Mouse (Mus musculus) myocyte (in vitro differentiated cells): Measurements from ENCODE around the gene Ubfd1. TPM values are rescaled to one million over a fixed set of nuclear protein-coding genes. Genes with fewer than 3 reads are reported as not detected.
A peak's percentile ranks its signal among the peaks of the same experiment; 100 is the strongest.

Source experiments
- H3K27me3 ChIP-seq: one replicate; pipeline ENCODE4 v1.6.1; 2011; ENCODE audit not compliant: control insufficient read depth, insufficient read depth, insufficient read length
- H3K36me3 ChIP-seq: one replicate; pipeline ENCODE4 v1.6.1; 2011; ENCODE audit not compliant: control insufficient read depth, insufficient read depth
- H3K4me2 ChIP-seq: one replicate; pipeline ENCODE4 v1.6.1; 2011; ENCODE audit warnings: low read depth, control low read depth
- H3K4me3 ChIP-seq: one replicate; pipeline ENCODE4 v1.5.1; 2011; ENCODE audit warnings: mild to moderate bottlenecking, control low read depth, moderate library complexity
- H3K79me2 ChIP-seq: one replicate; pipeline ENCODE4 v1.6.1; 2011; ENCODE audit not compliant: control insufficient read depth, insufficient read depth
- H3ac ChIP-seq: one replicate; pipeline ENCODE4 v1.6.1; 2011; ENCODE audit not compliant: control insufficient read depth, insufficient read length
- CEBPB ChIP-seq: IDR thresholded peaks from 2 replicates; pipeline ENCODE4 v1.6.1; 2011; ENCODE audit warnings: mild to moderate bottlenecking, moderate library complexity; ENCODE audit not compliant: poor library complexity, insufficient read depth, severe bottlenecking
- E2F4 ChIP-seq: IDR thresholded peaks from one replicate; pipeline ENCODE4 v1.6.1; 2011; ENCODE audit warnings: mild to moderate bottlenecking, control low read depth, moderate library complexity; ENCODE audit not compliant: insufficient read depth
- MAX ChIP-seq: IDR thresholded peaks from one replicate; pipeline ENCODE4 v1.6.1; 2011; ENCODE audit warnings: low read depth, mild to moderate bottlenecking, control low read depth
- MYOD1 ChIP-seq, 3 experiments: IDR thresholded peaks; one replicate each; pipeline ENCODE4 v1.6.1; 2011; ENCODE audit warnings: control low read depth in 2 of 3, low read depth in 2 of 3, mild to moderate bottlenecking in 2 of 3, moderate library complexity in 1 of 3; ENCODE audit not compliant: insufficient read length in 2 of 3, control insufficient read depth in 1 of 3
- MYOG ChIP-seq, 3 experiments: IDR thresholded peaks; one replicate each; pipeline ENCODE4 v1.6.1; 2011; ENCODE audit warnings: control low read depth in 2 of 3, low read depth in 2 of 3, mild to moderate bottlenecking in 2 of 3; ENCODE audit not compliant: insufficient read length in 2 of 3, control insufficient read depth in 1 of 3, insufficient read depth in 1 of 3
- POLR2A ChIP-seq: IDR thresholded peaks from one replicate; pipeline ENCODE4 v1.6.1; 2011; ENCODE audit warnings: low read depth, mild to moderate bottlenecking, control low read depth, moderate library complexity; ENCODE audit not compliant: insufficient read length
- POLR2AphosphoS2 ChIP-seq: IDR thresholded peaks from one replicate; pipeline ENCODE4 v1.6.1; 2011; ENCODE audit warnings: low read depth, control low read depth; ENCODE audit not compliant: insufficient read length
- REST ChIP-seq: IDR thresholded peaks from one replicate; pipeline ENCODE4 v1.6.1; 2011; ENCODE audit warnings: mild to moderate bottlenecking, control low read depth, moderate library complexity; ENCODE audit not compliant: insufficient read depth, insufficient read length
- SRF ChIP-seq: IDR thresholded peaks from one replicate; pipeline ENCODE4 v1.6.1; 2011; ENCODE audit warnings: low read depth; ENCODE audit not compliant: control insufficient read depth, insufficient read length
- TCF12 ChIP-seq: IDR thresholded peaks from one replicate; pipeline ENCODE4 v1.6.1; 2011; ENCODE audit warnings: mild to moderate bottlenecking, control low read depth; ENCODE audit not compliant: poor library complexity, insufficient read depth, severe bottlenecking
- TCF3 ChIP-seq: IDR thresholded peaks from one replicate; pipeline ENCODE4 v1.6.1; 2011; ENCODE audit warnings: low read depth, control low read depth; ENCODE audit not compliant: insufficient read length
- USF1 ChIP-seq: IDR thresholded peaks from one replicate; pipeline ENCODE4 v1.6.1; 2011; ENCODE audit warnings: low read depth, mild to moderate bottlenecking, control low read depth, moderate library complexity
- polyA plus RNA-seq: library from polyadenylated mRNA; unstranded; fragments of >200 nt; fragmentation: generic; extraction: Trizol; gene quantifications from one replicate; pipeline ENCODE4 v1.2.1, GENCODE M21; 2012; ENCODE audit warnings: missing spikeins

The Ubfd1 gene
- polyA plus RNA-seq, 1 experiment, result 19.9 TPM

GRCm38 (mm10) chr7:122050834-122051233 is 16.1 kb upstream of the Ubfd1 start:
- Histone ChIP-seq H3K4me3 (no peak overlapping the region), H3K27me3 (no peaks in the 10 kb centered on the region), H3K79me2 (no peaks in the 10 kb centered on the region), H3K36me3 (peaks cover 8% of the 10 kb centered on the region), H3K4me2 (no peak overlapping the region), H3ac (no peak overlapping the region)
- TF ChIP-seq MYOD1 (IDR thresholded peaks at IDR 0.05; ENCODE audit: control insufficient read depth in 1 of 3, insufficient read length in 2 of 3, low read depth in 2 of 3), result no peak
- no peak for TF ChIP-seq MAX
- TF ChIP-seq USF1, result no peak
- no peak for TF ChIP-seq TCF3
- no peak for TF ChIP-seq TCF12

GRCm38 (mm10) chr7:122056633-122057032 is 10.3 kb upstream of the Ubfd1 start:
- no peaks in the 10 kb centered on the region for H3K27me3 ChIP-seq
- TF ChIP-seq SRF, result no peak
- no peak for TF ChIP-seq TCF12
- TF ChIP-seq POLR2AphosphoS2, result no peak
- TF ChIP-seq MAX, result no peak
- no peak for TF ChIP-seq MYOG (IDR thresholded peaks at IDR 0.05; ENCODE audit: control insufficient read depth in 1 of 3, insufficient read depth in 1 of 3, insufficient read length in 2 of 3, low read depth in 2 of 3)
- TF ChIP-seq CEBPB, result no peak
- no peak for TF ChIP-seq TCF3
- no peak for TF ChIP-seq REST
- no peak for TF ChIP-seq POLR2A
- no peak for TF ChIP-seq E2F4
- no peak for TF ChIP-seq USF1
- TF ChIP-seq MYOD1 (IDR thresholded peaks at IDR 0.05; ENCODE audit: control insufficient read depth in 1 of 3, insufficient read length in 2 of 3, low read depth in 2 of 3), result no peak
- H3K4me3 ChIP-seq, result no peak overlapping the region
- peaks cover 5% of the 10 kb centered on the region for H3K36me3 ChIP-seq
- H3K4me2 ChIP-seq, result no peak overlapping the region
- no peaks in the 10 kb centered on the region for H3K79me2 ChIP-seq
- H3ac ChIP-seq, result no peak overlapping the region

- H3K4me2 ChIP-seq, result peak overlapping the region; percentile 94
- H3K4me3 ChIP-seq, result peak overlapping the region; percentile 62
- no peaks in the 10 kb centered on the region for H3K27me3 ChIP-seq
- TF ChIP-seq CEBPB (no peak), POLR2A (no peak), TCF12 (no peak), REST (no peak), E2F4 (no peak), POLR2AphosphoS2 (no peak), TCF3 (no peak), MYOG (IDR thresholded peaks at IDR 0.05; ENCODE audit: control insufficient read depth in 1 of 3, insufficient read depth in 1 of 3, insufficient read length in 2 of 3, low read depth in 2 of 3) (no peak), MAX (no peak), USF1 (no peak), MYOD1 (IDR thresholded peaks at IDR 0.05; ENCODE audit: control insufficient read depth in 1 of 3, insufficient read length in 2 of 3, low read depth in 2 of 3) (no peak), SRF (no peak)
- H3ac ChIP-seq, result no peak overlapping the region
- H3K36me3 ChIP-seq, result peaks cover 20% of the 10 kb centered on the region
- peaks cover 51% of the 10 kb centered on the region for H3K79me2 ChIP-seq
Observed at GRCm38 (mm10) chr7:122065656-122066055, 1.3 kb upstream of the Ubfd1 start.

- Histone ChIP-seq H3K4me2 (peak overlapping the region; percentile 94), H3K79me2 (peaks cover 58% of the 10 kb centered on the region), H3ac (peak overlapping the region; percentile 100), H3K36me3 (peaks cover 21% of the 10 kb centered on the region), H3K4me3 (peak overlapping the region; percentile 62), H3K27me3 (no peaks in the 10 kb centered on the region)
- no peak for TF ChIP-seq MAX
- no peak for TF ChIP-seq TCF3
- no peak for TF ChIP-seq REST
- no peak for TF ChIP-seq MYOD1 (IDR thresholded peaks at IDR 0.05; ENCODE audit: control insufficient read depth in 1 of 3, insufficient read length in 2 of 3, low read depth in 2 of 3)
- TF ChIP-seq POLR2A, result no peak
- no peak for TF ChIP-seq POLR2AphosphoS2
Observed at GRCm38 (mm10) chr7:122066102-122066944, 652 bp upstream of the Ubfd1 start.
